ENCODE assay signal across 27 mouse cellular contexts in the genomic region with DNA sequence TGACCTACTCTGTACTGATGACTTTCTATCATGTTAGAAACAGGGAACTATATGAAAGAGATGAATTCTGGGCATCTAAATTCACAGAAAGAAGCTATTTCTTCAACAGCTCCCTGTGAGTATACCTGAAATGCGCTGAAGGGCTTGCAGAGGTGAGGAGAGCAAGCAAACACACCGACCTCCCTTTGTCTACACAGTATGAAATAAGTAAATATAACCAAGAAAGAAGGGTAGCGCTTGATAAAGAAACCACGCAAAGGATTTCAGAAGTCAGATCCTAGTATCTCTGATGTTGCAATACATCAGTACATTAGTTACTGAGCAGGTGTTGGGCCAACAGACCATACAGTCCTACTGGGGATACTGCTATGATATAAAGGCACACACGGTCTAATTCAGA.
DNase-seq lines count a peak whose midpoint lies in the region; ATAC-seq and TF ChIP-seq lines count a peak whose summit lies in the region.
"Had no signal": no experiment of that assay in that cellular context is flagged by ENCODE, and none has a peak within 500 bp of the region (broad histone marks: within the 10 kb centered on the region; RNA-seq: fewer than 3 reads in every experiment).

No protein-coding gene starts in this region.

- no peak overlapping the region for H3K4me3 ChIP-seq in liver, adult 2 months (ENCODE audit: insufficient read depth, low read depth, low read length)
- H3K4me3 ChIP-seq in liver, embryonic 12.5 days = no peak overlapping the region
- no peak overlapping the region for H3K4me3 ChIP-seq in midbrain, embryonic 11.5 days (ENCODE audit: low read depth, low read length)
- H3K4me3 ChIP-seq in midbrain, embryonic 14.5 days (replicated peaks; ENCODE audit: low read depth, low read length) = no peak overlapping the region
- H3K4me3 ChIP-seq in stomach, embryonic 16.5 days (replicated peaks; ENCODE audit: low read length) = no peak overlapping the region
- H3K4me3 ChIP-seq: embryonic facial prominence, embryonic 13.5 days; forebrain, embryonic 10.5 days; forebrain, embryonic 15.5 days; heart, embryonic 10.5 days; hindbrain, embryonic 12.5 days; layer of hippocampus, adult 2 months; liver, embryonic 15.5 days; midbrain, embryonic 12.5 days; neural tube, embryonic 13.5 days had no signal

- peaks cover 8% of the 10 kb centered on the region for H3K4me1 ChIP-seq in liver, adult 2 months (ENCODE audit: control insufficient read depth, insufficient read depth, low read length)
- H3K4me1 ChIP-seq in liver, embryonic 12.5 days = no peaks in the 10 kb centered on the region
- H3K4me1 ChIP-seq in midbrain, embryonic 11.5 days (ENCODE audit: control insufficient read depth, insufficient read depth, low read length) = no peaks in the 10 kb centered on the region
- H3K4me1 ChIP-seq in midbrain, embryonic 14.5 days (ENCODE audit: control insufficient read depth, insufficient read depth, low read length) = no peaks in the 10 kb centered on the region
- H3K4me1 ChIP-seq in stomach, embryonic 16.5 days (ENCODE audit: control insufficient read depth, insufficient read depth, low read length) = no peaks in the 10 kb centered on the region
- H3K4me1 ChIP-seq: embryonic facial prominence, embryonic 13.5 days; forebrain, embryonic 10.5 days; forebrain, embryonic 15.5 days; hindbrain, embryonic 12.5 days; liver, embryonic 15.5 days; midbrain, embryonic 12.5 days; neural tube, embryonic 13.5 days had no signal

- no peaks in the 10 kb centered on the region for H3K27me3 ChIP-seq in liver, adult 2 months (ENCODE audit: control insufficient read depth, insufficient read depth, low read length)
- no peaks in the 10 kb centered on the region for H3K27me3 ChIP-seq in liver, embryonic 12.5 days (replicated peaks)
- H3K27me3 ChIP-seq in midbrain, embryonic 11.5 days (ENCODE audit: control insufficient read depth, insufficient read depth, low read length) = no peaks in the 10 kb centered on the region
- no peaks in the 10 kb centered on the region for H3K27me3 ChIP-seq in midbrain, embryonic 14.5 days (ENCODE audit: control insufficient read depth, insufficient read depth, low read length)
- no peaks in the 10 kb centered on the region for H3K27me3 ChIP-seq in stomach, embryonic 16.5 days (ENCODE audit: control insufficient read depth, insufficient read depth, low read length)
- H3K27me3 ChIP-seq: embryonic facial prominence, embryonic 13.5 days; forebrain, embryonic 15.5 days; hindbrain, embryonic 12.5 days; liver, embryonic 15.5 days; midbrain, embryonic 12.5 days; neural tube, embryonic 13.5 days had no signal

- no peak for ATAC-seq in liver, embryonic 12.5 days
- no peak for ATAC-seq in midbrain, embryonic 11.5 days (ENCODE audit: low FRiP score)
- ATAC-seq in midbrain, embryonic 14.5 days (ENCODE audit: low FRiP score, low TSS enrichment) = no peak
- peak; percentile 71; the same call in 1 of the 2 replicates for ATAC-seq in stomach, embryonic 16.5 days (ENCODE audit: insufficient read depth, low FRiP score)
- ATAC-seq: forebrain, embryonic 15.5 days; hindbrain, postnatal 0 days had no signal

- no peak overlapping the region for H3K9ac ChIP-seq in liver, adult 2 months (ENCODE audit: low read depth, low read length)
- no peak overlapping the region for H3K9ac ChIP-seq in liver, embryonic 12.5 days
- H3K9ac ChIP-seq in midbrain, embryonic 11.5 days (ENCODE audit: low read length) = no peak overlapping the region
- no peak overlapping the region for H3K9ac ChIP-seq in midbrain, embryonic 14.5 days (replicated peaks; ENCODE audit: low read length)
- no peak overlapping the region for H3K9ac ChIP-seq in stomach, embryonic 16.5 days (ENCODE audit: low read length)
- H3K9ac ChIP-seq: embryonic facial prominence, embryonic 13.5 days; forebrain, embryonic 15.5 days; hindbrain, embryonic 12.5 days; liver, embryonic 15.5 days; midbrain, embryonic 12.5 days; neural tube, embryonic 13.5 days had no signal

- WGBS in liver, adult 2 months = 25% methylated on average over 5 of the region's 5 CpGs
- 62% methylated on average over 5 of the region's 5 CpGs for WGBS in liver, embryonic 12.5 days (ENCODE audit: insufficient replicate concordance)
- 88% methylated on average over 5 of the region's 5 CpGs for WGBS in midbrain, embryonic 11.5 days
- WGBS in midbrain, embryonic 14.5 days = 93% methylated on average over 5 of the region's 5 CpGs
- WGBS in stomach, embryonic 16.5 days = 65% methylated on average over 5 of the region's 5 CpGs

- TF ChIP-seq POLR2A in liver, adult 2 months (IDR thresholded peaks at IDR 0.05; ENCODE audit: extremely low read depth, insufficient read depth, low read length) = no peak

- TF ChIP-seq CTCF in liver, adult 2 months (IDR thresholded peaks at IDR 0.05; ENCODE audit: low read depth, low read length) = no peak

- no peaks in the 10 kb centered on the region for H3K9me3 ChIP-seq in liver, embryonic 12.5 days (replicated peaks)
- no peaks in the 10 kb centered on the region for H3K9me3 ChIP-seq in midbrain, embryonic 11.5 days (ENCODE audit: control insufficient read depth, low read length)
- no peaks in the 10 kb centered on the region for H3K9me3 ChIP-seq in midbrain, embryonic 14.5 days (ENCODE audit: control insufficient read depth, low read length)
- no peaks in the 10 kb centered on the region for H3K9me3 ChIP-seq in stomach, embryonic 16.5 days (replicated peaks; ENCODE audit: control insufficient read depth, low read length)
- H3K9me3 ChIP-seq: embryonic facial prominence, embryonic 13.5 days; forebrain, embryonic 10.5 days; forebrain, embryonic 15.5 days; heart, embryonic 10.5 days; hindbrain, embryonic 12.5 days; liver, embryonic 15.5 days; midbrain, embryonic 12.5 days; neural tube, embryonic 13.5 days had no signal

- DNase-seq in liver, adult 2 months (ENCODE audit: extremely low read depth, low read depth, low spot score) = peak; percentile 63
- DNase-seq in midbrain, embryonic 11.5 days (ENCODE audit: low spot score, missing footprints) = peak; percentile 56
- no peak for DNase-seq in midbrain, embryonic 14.5 days
- no peak for DNase-seq in layer of hippocampus, adult 9-10 months (ENCODE audit: low spot score)
- DNase-seq: adrenal gland, postnatal 25 days; B cell, adult 2 months; cerebellum, adult 11-12 months; cerebellum, postnatal 10 days; gastrocnemius, postnatal 25 days; heart, postnatal 36 days; kidney, postnatal 25 days; left cerebral cortex, postnatal 4 days; lung, postnatal 36 days; thymus, adult 2 months; thymus, postnatal 36 days had no signal

- H3K27ac ChIP-seq in liver, adult 2 months (replicated peaks; ENCODE audit: insufficient read depth, low read depth, low read length) = no peak overlapping the region
- no peak overlapping the region for H3K27ac ChIP-seq in liver, embryonic 12.5 days
- H3K27ac ChIP-seq in midbrain, embryonic 11.5 days (ENCODE audit: low read depth, low read length) = no peak overlapping the region
- no peak overlapping the region for H3K27ac ChIP-seq in midbrain, embryonic 14.5 days (replicated peaks; ENCODE audit: low read depth, low read length)
- H3K27ac ChIP-seq in stomach, embryonic 16.5 days (ENCODE audit: low read length) = peak overlapping the region; percentile 84
- H3K27ac ChIP-seq: embryonic facial prominence, embryonic 13.5 days; forebrain, embryonic 10.5 days; forebrain, embryonic 15.5 days; heart, embryonic 10.5 days; hindbrain, embryonic 12.5 days; hindbrain, postnatal 0 days; layer of hippocampus, adult 2 months; liver, embryonic 15.5 days; midbrain, embryonic 12.5 days; neural tube, embryonic 13.5 days had no signal

- no peaks in the 10 kb centered on the region for H3K36me3 ChIP-seq in liver, adult 2 months (ENCODE audit: control insufficient read depth, insufficient read depth, low read length)
- no peaks in the 10 kb centered on the region for H3K36me3 ChIP-seq in liver, embryonic 12.5 days
- H3K36me3 ChIP-seq in midbrain, embryonic 11.5 days (ENCODE audit: control insufficient read depth, insufficient read depth, low read length) = no peaks in the 10 kb centered on the region
- no peaks in the 10 kb centered on the region for H3K36me3 ChIP-seq in midbrain, embryonic 14.5 days (ENCODE audit: control insufficient read depth, insufficient read depth, low read length)
- H3K36me3 ChIP-seq in stomach, embryonic 16.5 days (ENCODE audit: control insufficient read depth, insufficient read depth, low read length) = no peaks in the 10 kb centered on the region
- H3K36me3 ChIP-seq: embryonic facial prominence, embryonic 13.5 days; forebrain, embryonic 10.5 days; forebrain, embryonic 15.5 days; heart, embryonic 10.5 days; hindbrain, embryonic 12.5 days; liver, embryonic 15.5 days; midbrain, embryonic 12.5 days; neural tube, embryonic 13.5 days had no signal

- no peak overlapping the region for H3K4me2 ChIP-seq in liver, embryonic 12.5 days
- no peak overlapping the region for H3K4me2 ChIP-seq in midbrain, embryonic 11.5 days
- H3K4me2 ChIP-seq in midbrain, embryonic 14.5 days (ENCODE audit: low read length) = no peak overlapping the region
- H3K4me2 ChIP-seq in stomach, embryonic 16.5 days (ENCODE audit: low read depth, low read length) = no peak overlapping the region
- H3K4me2 ChIP-seq: embryonic facial prominence, embryonic 13.5 days; forebrain, embryonic 15.5 days; hindbrain, embryonic 12.5 days; liver, embryonic 15.5 days; midbrain, embryonic 12.5 days; neural tube, embryonic 13.5 days had no signal

- no peaks in the 10 kb centered on the region for H3K79me2 ChIP-seq in liver, adult 2 months (ENCODE audit: control insufficient read depth, insufficient read depth, low read length)

Comparison
In these comparisons a context has a peak if more than half of its experiments do, and no peak if none do; other contexts are left out.
1. DNase-seq: peak in liver, adult 2 months (single experiment) and midbrain, embryonic 11.5 days (single experiment); none in midbrain, embryonic 14.5 days (single experiment) and layer of hippocampus, adult 9-10 months (single experiment).